Mouse (Mus musculus): Measurements from ENCODE around the gene Kansl2. TPM values are rescaled to one million over a fixed set of nuclear protein-coding genes. Genes with fewer than 3 reads are reported as not detected.

Kansl2 gene
- polyA plus RNA-seq, 2 experiments: 99.8 to 104 TPM

GRCm38 (mm10) chr15:98573293-98573692 lies 39.2 kb upstream of the Kansl2 start:
- Histone ChIP-seq H3K9ac (ENCODE audit: low read depth, low read length, severe bottlenecking) (no peak overlapping the region), H3K27ac (replicated peaks; ENCODE audit: low read depth, low read length) (no peak overlapping the region), H3K4me1 (ENCODE audit: control insufficient read depth, insufficient read depth, low read length) (peaks cover 8% of the 10 kb centered on the region; the same call in 1 of the 2 replicates), H3K36me3 (ENCODE audit: control insufficient read depth, insufficient read depth, low read length) (no peaks in the 10 kb centered on the region), H3K4me3 (replicated peaks; ENCODE audit: low read length) (no peak overlapping the region), H3K27me3 (ENCODE audit: control insufficient read depth, insufficient read depth, low read length) (no peaks in the 10 kb centered on the region), H3K4me2 (replicated peaks; ENCODE audit: low read depth, low read length, severe bottlenecking) (no peak overlapping the region), H3K9me3 (ENCODE audit: control insufficient read depth, low read length) (no peaks in the 10 kb centered on the region)
- no peak for DNase-seq (ENCODE audit: low spot score)
- no peak for ATAC-seq (ENCODE audit: low FRiP score, low read depth)
- TF ChIP-seq POLR2A (IDR thresholded peaks at IDR 0.05; ENCODE audit: borderline replicate concordance, extremely low read depth, insufficient read depth, insufficient read length): no peak
- 81% methylated on average over 4 of the region's 4 CpGs for WGBS

GRCm38 (mm10) chr15:98570873-98571538 lies 36.9 kb upstream of the Kansl2 start, which contains the start of the genes Ccnt1 and 4930415O20Rik:
Ccnt1 (minus strand) TSS chr15:98570923.
4930415O20Rik (plus strand) TSS chr15:98571004.
- Histone ChIP-seq H3K4me3 (replicated peaks; ENCODE audit: low read length) (no peak within 1 kb of the TSS), H3K9ac (ENCODE audit: low read depth, low read length, severe bottlenecking) (no peak within 1 kb of the TSS), H3K36me3 (ENCODE audit: control insufficient read depth, insufficient read depth, low read length) (no peaks in the 10 kb centered on the region), H3K9me3 (ENCODE audit: control insufficient read depth, low read length) (no peaks in the 10 kb centered on the region), H3K27me3 (ENCODE audit: control insufficient read depth, insufficient read depth, low read length) (no peaks in the 10 kb centered on the region), H3K4me2 (replicated peaks; ENCODE audit: low read depth, low read length, severe bottlenecking) (no peak within 1 kb of the TSS), H3K4me1 (ENCODE audit: control insufficient read depth, insufficient read depth, low read length) (peaks cover 16% of the 10 kb centered on the region), H3K27ac (replicated peaks; ENCODE audit: low read depth, low read length) (no peak within 1 kb of the TSS)
- WGBS: 87% methylated on average over 10 of the region's 10 CpGs
- DNase-seq (ENCODE audit: low spot score) (no peak), ATAC-seq (ENCODE audit: low FRiP score, low read depth) (no peak)
- no peak for TF ChIP-seq POLR2A (IDR thresholded peaks at IDR 0.05; ENCODE audit: borderline replicate concordance, extremely low read depth, insufficient read depth, insufficient read length)

GRCm38 (mm10) chr15:98569795-98570365 lies 35.8 kb upstream of the Kansl2 start:
- WGBS: 85% methylated on average over 4 of the region's 4 CpGs
- ATAC-seq (ENCODE audit: low FRiP score, low read depth) (no peak), DNase-seq (ENCODE audit: low spot score) (no peak)

GRCm38 (mm10) chr15:98569216-98569615 lies 35.2 kb upstream of the Kansl2 start:
- H3K4me1 ChIP-seq (ENCODE audit: control insufficient read depth, insufficient read depth, low read length): peaks cover 25% of the 10 kb centered on the region
- TF ChIP-seq POLR2A (IDR thresholded peaks at IDR 0.05; ENCODE audit: borderline replicate concordance, extremely low read depth, insufficient read depth, insufficient read length): no peak
- 60% methylated on average over 7 of the region's 7 CpGs for WGBS
- H3K4me3 ChIP-seq (replicated peaks; ENCODE audit: low read length): peak overlapping the region; percentile 95
- H3K4me2 ChIP-seq (replicated peaks; ENCODE audit: low read depth, low read length, severe bottlenecking): peak overlapping the region; percentile 84
- peak overlapping the region; percentile 69 for H3K9ac ChIP-seq (ENCODE audit: low read depth, low read length, severe bottlenecking)
- no peak overlapping the region for H3K27ac ChIP-seq (replicated peaks; ENCODE audit: low read depth, low read length)
- peaks cover 7% of the 10 kb centered on the region for H3K36me3 ChIP-seq (ENCODE audit: control insufficient read depth, insufficient read depth, low read length)
- DNase-seq (ENCODE audit: low spot score) (no peak), ATAC-seq (ENCODE audit: low FRiP score, low read depth) (no peak)
- H3K27me3 ChIP-seq (ENCODE audit: control insufficient read depth, insufficient read depth, low read length): no peaks in the 10 kb centered on the region
- no peaks in the 10 kb centered on the region for H3K9me3 ChIP-seq (ENCODE audit: control insufficient read depth, low read length)

More at GRCm38 (mm10) chr15:98569795-98570365, 35.8 kb upstream of the Kansl2 start:
- Histone ChIP-seq H3K4me1 (ENCODE audit: control insufficient read depth, insufficient read depth, low read length) (peaks cover 25% of the 10 kb centered on the region), H3K4me3 (replicated peaks; ENCODE audit: low read length) (no peak overlapping the region), H3K9ac (ENCODE audit: low read depth, low read length, severe bottlenecking) (no peak overlapping the region), H3K4me2 (replicated peaks; ENCODE audit: low read depth, low read length, severe bottlenecking) (no peak overlapping the region), H3K9me3 (ENCODE audit: control insufficient read depth, low read length) (no peaks in the 10 kb centered on the region), H3K27ac (replicated peaks; ENCODE audit: low read depth, low read length) (no peak overlapping the region), H3K36me3 (ENCODE audit: control insufficient read depth, insufficient read depth, low read length) (peaks cover 3% of the 10 kb centered on the region), H3K27me3 (ENCODE audit: control insufficient read depth, insufficient read depth, low read length) (no peaks in the 10 kb centered on the region)
- TF ChIP-seq POLR2A (IDR thresholded peaks at IDR 0.05; ENCODE audit: borderline replicate concordance, extremely low read depth, insufficient read depth, insufficient read length): no peak

GRCm38 (mm10) chr15:98568256-98569033 lies 34.4 kb upstream of the Kansl2 start:
- Histone ChIP-seq H3K27me3 (ENCODE audit: control insufficient read depth, insufficient read depth, low read length) (no peaks in the 10 kb centered on the region), H3K4me2 (replicated peaks; ENCODE audit: low read depth, low read length, severe bottlenecking) (peak overlapping the region; percentile 84), H3K9me3 (ENCODE audit: control insufficient read depth, low read length) (no peaks in the 10 kb centered on the region), H3K9ac (ENCODE audit: low read depth, low read length, severe bottlenecking) (peak overlapping the region; percentile 69), H3K27ac (replicated peaks; ENCODE audit: low read depth, low read length) (peak overlapping the region; percentile 84), H3K4me3 (replicated peaks; ENCODE audit: low read length) (peak overlapping the region; percentile 95), H3K36me3 (ENCODE audit: control insufficient read depth, insufficient read depth, low read length) (peaks cover 10% of the 10 kb centered on the region), H3K4me1 (ENCODE audit: control insufficient read depth, insufficient read depth, low read length) (peaks cover 25% of the 10 kb centered on the region)
- ATAC-seq (ENCODE audit: low FRiP score, low read depth) (no peak), DNase-seq (ENCODE audit: low spot score) (no peak)
- no peak for TF ChIP-seq POLR2A (IDR thresholded peaks at IDR 0.05; ENCODE audit: borderline replicate concordance, extremely low read depth, insufficient read depth, insufficient read length)
- 4% methylated on average over 22 of the region's 22 CpGs for WGBS
